Mouse (Mus musculus) urinary bladder, postnatal 10 days (tissue): ENCODE data around the gene Txnl4b.

ENCODE experiments used
- DNase-seq: peaks from one replicate; pipeline ENCODE4 v3.0.0; 2022; ENCODE audit warnings: low spot score

Txnl4b gene

GRCm38 (mm10) chr8:109595854-109596253 is 30.2 kb downstream of the Txnl4b start:
- no peak for DNase-seq

GRCm38 (mm10) chr8:109606725-109607124 is 41.0 kb downstream of the Txnl4b start:
- no peak for DNase-seq

- no peak for DNase-seq
These were observed 42.0 kb downstream of the Txnl4b start for GRCm38 (mm10) chr8:109607650-109608049.

- DNase-seq: peak; percentile 82
These were observed 42.8 kb downstream of the Txnl4b start, which contains the start of gene Dhodh for GRCm38 (mm10) chr8:109608271-109609152. Dhodh (minus strand) TSS chr8:109608673.

- DNase-seq: no peak
These were observed 43.4 kb downstream of the Txnl4b start for GRCm38 (mm10) chr8:109609153-109609502.

GRCm38 (mm10) chr8:109614243-109615210 is 48.8 kb downstream of the Txnl4b start, which contains the start of gene Pkd1l3:
Pkd1l3 (plus strand) TSS chr8:109614517.
- DNase-seq: no peak

- DNase-seq: no peak
These were observed 49.9 kb downstream of the Txnl4b start for GRCm38 (mm10) chr8:109615569-109615968.
